Mouse (Mus musculus) frontal cortex, postnatal 10 days (tissue): ENCODE measurements at regions not wholly inside any gene's neighbourhood (a gene's known extent, or its start where the extent isn't known, plus 50 kb on each side); places are given as distances from the start of the nearest gene placed in this dataset.

Source experiments
- DNase-seq, 2 experiments: peaks; one replicate each; pipeline ENCODE4 v3.0.0; 2022; ENCODE audit warnings: low spot score in 2 of 2, mixed read lengths in 1 of 2

DNA sequence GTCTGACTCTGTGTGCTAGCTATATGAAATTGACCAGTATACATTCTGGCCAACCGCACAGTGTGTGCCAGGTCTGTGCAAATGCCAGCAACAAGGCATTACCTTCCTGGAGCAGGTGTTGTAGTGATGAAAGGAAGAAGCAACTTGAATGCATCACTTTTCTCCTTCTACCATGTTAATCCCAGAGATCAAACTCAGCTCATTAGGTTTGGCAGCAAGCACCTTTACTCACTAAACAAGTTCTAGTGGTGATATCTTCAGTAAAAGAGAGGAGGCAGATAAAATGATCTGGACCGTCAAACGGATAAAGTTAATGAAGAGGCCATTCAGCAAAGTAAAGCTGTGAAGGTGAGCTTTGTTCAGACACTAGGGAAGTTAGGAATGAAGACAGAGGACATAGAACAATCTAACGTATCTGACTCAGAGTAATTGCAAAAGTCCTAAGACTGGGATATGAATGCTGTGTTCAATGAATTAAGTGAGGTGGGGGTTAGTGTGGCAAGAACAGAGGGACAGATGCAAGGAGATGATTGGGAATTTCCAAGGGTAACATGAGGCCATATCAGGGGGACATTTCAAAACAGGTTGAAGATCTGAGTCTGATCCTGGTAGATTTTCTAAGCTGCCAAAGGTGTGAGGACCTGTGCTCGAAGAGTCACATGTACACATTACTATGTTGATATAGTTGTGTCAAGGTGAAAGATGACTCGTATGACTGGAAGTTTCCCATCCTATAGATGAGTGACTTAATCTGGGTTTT lies 1478.4 kb upstream of the Slc10a2 start:
- no peak for DNase-seq

DNA sequence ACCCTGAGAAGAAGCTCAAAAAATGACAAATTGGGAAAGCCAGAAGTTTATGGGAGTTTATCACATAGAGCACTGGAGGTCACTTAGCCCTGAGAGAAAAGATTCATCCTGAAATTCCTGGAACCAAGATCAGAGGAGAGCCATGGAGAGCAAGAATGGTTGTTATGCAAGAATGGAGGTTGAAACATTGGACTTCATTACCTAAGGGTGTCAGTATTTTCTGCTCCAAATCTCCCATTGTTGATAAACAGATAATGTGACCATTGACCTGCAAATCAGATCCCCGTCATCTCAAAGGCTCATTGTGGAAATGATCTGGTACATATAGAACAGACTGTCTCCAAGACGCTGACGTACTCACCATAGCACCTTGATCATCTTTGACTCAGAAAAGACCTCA lies 1477.6 kb upstream of the Slc10a2 start:
- DNase-seq, result no peak

DNA sequence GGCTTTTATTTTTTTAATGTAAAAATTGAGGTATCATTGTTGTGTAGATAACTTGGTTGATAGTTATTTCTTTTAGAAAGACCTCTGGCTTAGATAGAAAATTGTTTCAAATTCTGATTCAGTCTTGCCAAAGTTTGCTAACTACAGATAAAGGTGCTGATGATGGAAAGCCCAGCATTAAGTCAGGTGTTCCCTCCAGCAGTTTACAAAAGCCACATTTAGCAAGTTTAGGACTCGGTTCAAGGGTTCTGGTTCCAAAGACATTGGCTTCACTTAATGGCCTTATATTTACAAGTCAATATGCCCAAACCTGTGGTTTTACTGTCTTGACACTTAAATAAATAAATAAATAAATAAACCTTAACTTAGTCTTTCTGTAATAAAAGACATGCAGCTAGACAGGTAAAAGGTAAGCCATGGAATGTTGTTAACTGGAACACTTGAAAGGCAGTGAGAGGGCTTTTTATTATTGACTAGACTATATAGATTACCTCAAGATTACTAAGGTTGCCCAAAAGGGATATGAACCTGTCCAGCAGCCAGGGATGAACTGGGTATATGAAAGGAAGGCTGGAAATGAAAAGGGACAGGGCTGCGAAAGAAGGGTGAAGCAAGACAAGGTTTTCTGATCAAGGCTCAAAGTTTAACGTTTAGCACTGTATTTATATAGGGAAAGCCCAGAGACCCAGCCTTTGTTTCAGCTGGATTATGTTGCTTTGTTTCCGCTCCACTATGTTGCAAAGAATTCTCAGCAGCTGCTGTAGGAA lies 1472.9 kb upstream of the Slc10a2 start:
- DNase-seq, result no peak

DNA sequence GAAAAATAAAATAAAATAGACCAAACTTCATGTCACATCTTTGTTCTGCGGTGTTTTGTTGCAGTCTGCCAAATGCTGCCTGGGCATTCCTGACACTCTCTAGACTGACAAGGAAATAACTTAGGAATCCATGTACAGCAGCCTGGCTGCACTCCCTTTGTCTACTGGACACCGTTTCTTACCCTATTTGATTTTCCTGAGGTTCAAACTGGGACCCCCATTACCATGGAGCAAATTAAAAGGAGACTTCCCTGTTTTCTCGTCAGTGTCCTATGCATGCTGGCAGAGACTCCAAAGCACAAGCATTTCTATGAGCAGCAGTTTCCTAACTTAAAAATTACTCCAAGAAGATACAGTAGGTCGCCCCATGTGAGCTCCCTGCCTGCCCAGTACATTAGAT lies 1470.1 kb upstream of the Slc10a2 start:
- DNase-seq, result no peak

DNA sequence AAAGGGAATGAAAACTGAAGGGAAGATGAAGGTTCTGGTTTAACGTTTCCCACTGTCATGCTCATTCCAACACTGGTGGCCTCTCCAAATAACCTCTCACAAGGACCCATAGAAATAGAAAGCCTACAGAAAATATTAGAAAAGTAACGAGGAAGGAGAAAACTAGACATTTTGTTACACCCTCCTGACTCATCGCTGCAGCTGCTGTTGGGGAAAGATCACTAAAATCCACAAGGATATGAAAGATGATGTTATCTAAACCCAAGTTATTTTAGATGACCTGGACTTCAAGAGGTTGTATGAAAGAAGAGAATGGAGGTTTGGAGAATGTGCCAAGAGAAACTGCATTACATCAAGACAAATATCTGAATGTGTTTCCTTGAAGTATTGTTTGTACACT lies 1468.3 kb upstream of the Slc10a2 start:
- no peak for DNase-seq

DNA sequence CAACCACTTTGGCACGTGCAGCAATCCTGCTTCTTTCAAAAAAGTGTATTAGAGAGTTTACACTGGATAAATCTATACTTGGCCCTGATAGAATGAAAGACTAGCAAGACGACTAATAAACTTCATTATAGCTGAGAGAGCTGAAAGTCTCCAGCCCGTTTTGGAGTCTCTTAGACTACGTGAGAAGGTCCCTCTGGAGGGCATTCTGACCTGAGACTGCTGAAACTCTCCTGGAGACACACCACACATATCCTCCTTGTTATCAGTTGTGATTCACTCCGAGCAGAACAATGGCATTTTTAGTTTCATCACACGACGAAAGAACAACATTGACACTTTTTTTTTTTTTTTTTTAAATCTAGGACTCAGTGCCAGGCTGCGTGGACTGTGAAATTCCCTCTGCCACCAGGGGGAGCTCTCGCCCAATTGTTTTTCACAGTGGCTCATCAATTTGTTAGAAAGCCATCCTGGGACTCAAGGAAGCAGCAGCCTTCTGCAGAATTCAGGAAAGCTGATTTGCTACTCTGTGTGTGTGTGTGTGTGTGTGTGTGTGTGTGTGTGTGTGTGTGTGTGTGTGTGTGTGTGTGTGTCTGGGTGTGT lies 1467.0 kb upstream of the Slc10a2 start:
- peak; percentile 57 to 78 for DNase-seq

DNA sequence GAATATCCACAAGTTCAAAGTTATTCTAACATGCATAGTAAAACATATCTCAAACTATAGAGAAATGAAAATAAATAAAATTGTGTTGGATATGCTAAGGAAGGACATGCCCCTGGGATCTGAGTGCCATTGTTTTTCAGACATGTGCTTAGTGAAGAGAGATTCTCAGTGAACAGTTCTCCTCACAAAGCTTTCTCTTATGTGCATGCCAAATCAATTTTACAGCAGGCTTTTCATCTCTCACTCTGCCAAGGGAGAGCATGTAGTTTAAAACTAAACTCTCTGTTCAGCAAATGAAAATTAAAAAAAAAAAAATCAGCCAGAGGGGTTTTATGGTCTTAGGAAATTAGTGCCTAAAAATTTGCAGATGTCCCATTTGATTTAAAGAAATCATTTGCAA lies 1445.8 kb upstream of the Slc10a2 start:
- no peak for DNase-seq

DNA sequence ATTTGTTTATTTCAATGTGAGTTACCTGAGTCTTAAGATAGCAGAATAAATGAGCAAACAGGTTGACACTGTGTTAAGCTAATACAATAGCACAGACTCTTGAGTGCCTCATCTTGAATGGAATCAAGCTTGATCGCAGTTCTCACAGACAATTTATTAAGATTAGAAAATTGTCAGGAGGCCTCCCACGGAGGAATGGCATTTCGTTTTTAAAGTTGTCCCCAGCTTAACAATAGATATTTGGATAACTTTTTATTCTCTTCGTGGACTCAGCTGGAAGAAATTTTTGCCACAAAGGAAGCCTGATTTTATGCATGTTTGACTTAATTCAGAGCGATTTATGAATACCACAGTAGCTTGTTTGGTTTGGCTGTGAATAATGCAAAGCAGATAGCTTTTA lies 1422.0 kb upstream of the Slc10a2 start:
- DNase-seq, result no peak

DNA sequence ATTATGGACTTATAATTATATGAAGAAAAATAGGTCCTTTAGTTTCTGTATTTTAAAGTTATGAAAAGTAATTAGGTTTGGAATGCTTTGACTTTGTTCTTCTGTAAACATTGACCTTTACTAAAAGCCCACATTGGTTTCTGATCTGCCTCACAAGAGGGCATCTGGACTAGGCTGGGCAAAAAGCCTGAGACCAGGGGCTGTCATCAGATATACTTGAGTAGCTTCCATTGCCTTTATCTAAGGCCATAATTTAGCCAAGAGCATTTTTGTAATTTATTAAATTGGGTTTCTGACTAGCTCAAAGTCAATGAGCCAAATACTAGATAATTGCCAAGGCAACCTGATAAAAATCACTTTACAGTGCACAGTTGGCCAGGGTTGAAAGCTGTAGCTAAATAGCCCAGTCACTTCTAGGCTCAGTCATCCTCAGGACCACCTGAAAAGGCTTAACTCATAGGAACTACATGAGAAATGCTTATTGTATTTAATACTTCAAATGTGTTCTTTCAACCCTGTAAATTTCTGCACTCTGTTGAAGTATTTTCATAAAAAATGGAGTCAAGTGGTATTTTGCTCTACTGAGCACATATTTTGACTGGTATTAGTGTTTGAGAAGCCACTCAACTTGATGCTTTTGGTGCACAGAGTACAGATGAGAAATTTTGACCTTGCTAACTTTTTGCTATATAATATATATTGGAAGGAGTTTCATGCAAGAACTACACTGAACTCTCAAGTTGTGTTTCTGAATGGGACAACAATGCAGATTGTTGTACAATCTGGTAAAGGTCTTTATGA lies 1410.9 kb upstream of the Slc10a2 start:
- DNase-seq, result no peak

DNA sequence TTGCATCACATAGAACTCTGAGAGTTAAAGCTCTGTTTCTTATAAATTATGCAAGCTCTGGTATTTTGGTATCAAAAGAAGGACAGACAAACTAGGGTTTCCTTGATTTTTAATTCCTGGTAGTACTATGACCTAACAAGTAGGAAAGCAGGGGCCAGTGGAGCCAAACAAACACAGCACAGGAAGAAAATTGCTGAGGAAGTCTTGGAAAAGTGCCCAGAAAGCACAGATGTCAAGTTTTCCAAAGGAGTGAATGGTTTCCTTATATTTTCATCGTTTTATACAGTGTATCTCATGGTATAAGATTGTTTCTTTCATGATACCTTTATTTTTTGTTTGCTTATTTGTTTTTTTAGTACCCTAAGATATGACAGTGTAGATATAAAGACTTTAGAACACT lies 1387.3 kb upstream of the Slc10a2 start:
- DNase-seq, result no peak

DNA sequence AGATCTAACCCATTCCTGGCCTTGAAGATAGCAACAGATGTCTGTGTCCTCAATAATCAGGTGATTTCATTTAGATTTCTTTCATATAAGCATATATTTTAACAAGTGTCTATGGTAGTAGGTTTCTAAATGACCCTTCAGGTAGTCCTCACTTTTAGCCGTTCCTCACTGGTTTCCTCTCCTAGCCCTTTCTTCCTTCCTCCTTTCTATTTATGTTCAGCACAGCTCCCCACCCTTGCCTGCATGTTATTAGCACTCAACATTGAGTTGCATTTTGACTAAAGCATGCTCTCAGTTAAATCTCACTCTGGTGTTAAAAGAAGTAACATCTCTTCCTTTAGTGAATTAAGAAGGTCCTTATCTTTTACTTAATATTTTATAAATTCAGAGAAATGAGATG lies 1376.8 kb upstream of the Slc10a2 start:
- DNase-seq, result no peak

DNA sequence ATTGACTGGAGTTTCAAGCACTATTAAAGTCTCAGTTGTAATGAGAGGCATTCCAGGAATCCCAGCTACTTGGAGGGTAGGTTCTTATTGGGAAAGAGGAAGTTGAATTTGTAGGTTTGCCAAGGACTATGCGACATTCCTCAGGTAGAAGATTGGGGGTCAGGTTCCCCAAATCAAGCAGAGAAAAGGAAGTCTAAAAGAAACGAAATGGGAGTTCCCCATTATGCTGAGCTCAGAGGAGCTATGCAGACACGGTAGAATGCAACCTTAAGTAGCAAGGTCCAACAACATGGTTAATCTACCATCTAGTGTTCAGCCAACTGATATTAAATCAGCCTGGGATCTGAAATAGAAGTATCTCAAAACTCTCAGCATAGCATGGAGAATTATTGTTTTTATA lies 1365.9 kb upstream of the Slc10a2 start:
- DNase-seq, result no peak

DNA sequence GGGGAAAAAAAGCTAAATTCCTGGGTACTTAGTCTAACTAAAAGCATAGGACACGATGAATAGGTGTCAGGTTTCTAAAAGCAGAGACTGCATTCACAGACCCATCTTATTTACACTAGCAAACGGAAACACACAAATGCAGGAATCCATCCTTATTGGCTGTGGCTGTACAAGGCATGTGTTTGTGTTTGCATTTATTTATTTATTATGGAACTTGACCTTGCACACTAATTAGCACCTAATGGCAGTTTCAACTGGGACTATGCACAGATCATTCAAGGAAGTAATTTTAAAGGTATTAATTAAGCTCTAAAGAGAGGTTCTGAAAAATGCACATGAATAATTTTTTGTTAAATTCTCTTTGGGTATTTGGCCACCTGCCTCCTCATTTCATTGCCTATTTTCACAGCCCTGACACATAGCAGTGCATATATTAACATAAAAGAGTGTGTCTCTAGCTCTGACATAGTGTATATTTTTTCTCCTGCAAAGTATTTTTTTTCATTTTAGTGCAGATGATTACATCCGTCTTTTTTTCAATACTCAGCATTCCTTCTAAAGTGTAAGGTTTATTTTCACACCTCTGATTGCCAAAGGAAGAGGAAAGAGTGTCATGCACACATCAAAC lies 1351.5 kb upstream of the Slc10a2 start:
- DNase-seq, result no peak

DNA sequence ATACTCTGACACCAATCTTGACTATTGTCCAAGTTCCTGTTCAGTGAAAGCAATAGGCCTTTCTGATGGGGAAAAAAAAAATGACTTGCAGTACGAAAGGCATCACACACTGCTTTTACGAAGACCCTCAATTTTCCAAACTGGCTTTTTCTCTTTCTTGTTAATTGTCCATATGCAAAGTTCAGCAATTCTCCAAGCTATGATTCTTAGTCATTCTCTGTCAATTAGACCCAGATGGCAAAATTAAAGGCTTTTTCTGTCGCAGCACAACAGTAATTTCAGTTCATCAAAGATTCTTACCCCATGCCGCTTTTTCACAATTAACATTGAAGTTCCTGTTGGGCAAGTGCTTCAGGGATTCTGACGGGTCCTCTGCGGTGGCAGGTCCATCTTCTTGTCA lies 1343.2 kb upstream of the Slc10a2 start:
- no peak for DNase-seq

DNA sequence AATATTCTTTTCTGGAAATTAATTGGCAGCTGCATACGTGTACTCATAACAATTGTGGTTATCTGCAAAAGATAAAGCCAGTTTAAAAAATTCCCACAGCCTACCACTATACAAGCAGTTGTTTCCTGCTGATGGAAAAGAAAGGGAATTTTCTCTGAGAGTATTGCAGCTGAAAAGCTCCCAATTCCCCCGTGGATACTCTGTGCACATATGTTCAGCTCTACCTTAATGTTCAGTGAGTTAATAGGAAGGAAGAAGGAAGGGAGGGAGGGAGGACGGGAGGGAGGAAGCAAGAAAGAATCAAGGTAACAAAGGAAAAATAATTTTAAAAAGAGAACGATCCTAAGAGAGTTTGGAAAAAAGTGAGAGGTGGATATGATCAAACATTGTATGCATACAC lies 1333.9 kb upstream of the Slc10a2 start:
- no peak for DNase-seq
